Mouse (Mus musculus): ENCODE data around the gene Limk1. TPM values are rescaled to one million over a fixed set of nuclear protein-coding genes. Genes with fewer than 3 reads are reported as not detected.
A peak's percentile ranks its signal among the peaks of the same experiment; 100 is the strongest.

Limk1 gene
- total and polyA plus RNA-seq, 3 experiments: 7.2 to 27.7 (median 10.8) TPM

DNA sequence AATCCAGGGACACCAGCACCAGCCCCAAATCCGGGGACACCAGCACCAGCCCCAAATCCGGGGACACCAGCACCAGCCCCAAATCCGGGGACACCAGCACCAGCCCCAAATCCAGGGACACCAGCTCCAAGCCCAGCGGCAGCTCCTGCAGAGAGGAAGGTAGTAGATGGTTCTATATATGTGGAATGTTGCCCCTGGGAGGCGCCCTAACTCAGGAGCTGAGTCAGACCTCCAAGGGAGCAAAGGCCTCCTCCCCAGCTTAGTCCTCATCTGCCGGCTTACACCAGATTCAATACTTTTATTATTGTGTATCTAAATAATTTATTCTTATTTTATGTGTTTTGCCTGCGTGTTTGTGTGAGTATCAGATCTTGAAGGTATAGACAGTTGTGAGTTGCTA lies 22.7 kb upstream of the Limk1 start:
- in situ Hi-C loops (cut with MboI; ENCODE audit: low pct_ligation_motif_present, low pct_unique_long_range_greater_than_20kb, low sequenced_read_pairs) (no loop called here), dilution Hi-C loops (cut with MboI; ENCODE audit: extremely low pct_ligation_motif_present, extremely low pct_unique_long_range_greater_than_20kb, low sequenced_read_pairs) (no loop called here)
- H3K27ac ChIP-seq (ENCODE audit: insufficient read depth, low read depth): no peak overlapping the region

DNA sequence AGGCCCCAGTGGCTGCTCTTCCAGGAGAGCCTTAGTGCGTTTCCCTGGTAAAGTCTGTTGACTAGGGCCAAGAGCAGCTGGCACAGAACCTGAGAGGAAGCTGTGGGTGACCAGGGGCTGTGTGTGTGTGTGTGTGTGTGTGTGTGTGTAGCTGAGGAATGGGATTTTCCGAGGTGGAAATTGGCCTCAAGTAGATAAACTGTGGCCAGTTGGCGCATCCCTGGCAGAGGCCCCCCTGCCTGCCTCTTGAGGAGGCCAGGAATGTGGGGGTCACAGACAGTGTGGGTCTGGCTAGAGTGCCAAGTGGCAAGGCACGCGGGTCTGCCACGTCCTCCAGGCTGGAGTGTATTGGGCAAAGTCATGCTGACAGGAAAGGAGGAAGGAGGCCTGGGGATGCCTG lies 20.9 kb upstream of the Limk1 start:
- Histone ChIP-seq H3K4me3 (replicated peaks in 1 of 3; ENCODE audit: low read depth in 2 of 3, low read length in 2 of 3, poor library complexity in 1 of 3) (no peak overlapping the region), H3K9ac (ENCODE audit: insufficient read depth, low read depth) (no peak overlapping the region), H3K27ac (ENCODE audit: insufficient read depth, low read depth) (no peak overlapping the region), H3K36me3 (replicated peaks in 1 of 2; ENCODE audit: control insufficient read depth in 1 of 2, insufficient read depth in 1 of 2, low read length in 1 of 2) (no peaks in the 10 kb centered on the region), H3K4me1 (ENCODE audit: control insufficient read depth in 1 of 2, insufficient read depth in 2 of 2) (peaks cover 0 to 4% of the 10 kb centered on the region in 2 experiments; a peak in 2 of 4 replicates), H3K9me3 (replicated peaks; ENCODE audit: low read length) (no peaks in the 10 kb centered on the region), H3K4me2 (ENCODE audit: insufficient read depth, low read depth, poor library complexity, severe bottlenecking) (no peak overlapping the region), H3K79me2 (replicated peaks; ENCODE audit: control insufficient read depth, extremely low read depth, insufficient read depth, poor library complexity, severe bottlenecking) (no peaks in the 10 kb centered on the region), H3K27me3 (replicated peaks) (peaks cover 58% of the 10 kb centered on the region)
- dilution Hi-C loops (cut with MboI; ENCODE audit: extremely low pct_ligation_motif_present, extremely low pct_unique_long_range_greater_than_20kb, low sequenced_read_pairs): no loop called here
- TF ChIP-seq JUND (conservative IDR thresholded peaks at IDR 0.05; ENCODE audit: low read depth, low read length) (no peak), USF2 (conservative IDR thresholded peaks at IDR 0.05; ENCODE audit: low read depth, low read length) (no peak), KAT2A (IDR thresholded peaks at IDR 0.05; ENCODE audit: insufficient replicate concordance, low read length) (no peak)
- no peak for DNase-seq (ENCODE audit: extremely low read depth)
- in situ Hi-C loops (cut with MboI; ENCODE audit: low pct_ligation_motif_present, low pct_unique_long_range_greater_than_20kb, low sequenced_read_pairs): loop anchor here (5.0 kb wide), 1 partner anchor 212 kb away; no protein-coding TSS in a partner anchor

More for the DNA sequence above, 22.7 kb upstream of the Limk1 start:
- Histone ChIP-seq H3K9ac (ENCODE audit: insufficient read depth, low read depth) (no peak overlapping the region), H3K4me1 (ENCODE audit: control insufficient read depth in 1 of 2, insufficient read depth in 2 of 2) (peaks cover 0 to 9% of the 10 kb centered on the region in 2 experiments; a peak in 2 of 4 replicates), H3K4me2 (ENCODE audit: insufficient read depth, low read depth, poor library complexity, severe bottlenecking) (no peak overlapping the region), H3K36me3 (replicated peaks in 1 of 2; ENCODE audit: control insufficient read depth in 1 of 2, insufficient read depth in 1 of 2, low read length in 1 of 2) (no peaks in the 10 kb centered on the region), H3K4me3 (replicated peaks in 1 of 3; ENCODE audit: low read depth in 2 of 3, low read length in 2 of 3, poor library complexity in 1 of 3) (no peak overlapping the region), H3K9me3 (replicated peaks; ENCODE audit: low read length) (peaks cover 11% of the 10 kb centered on the region), H3K27me3 (replicated peaks) (peaks cover 64% of the 10 kb centered on the region), H3K79me2 (replicated peaks; ENCODE audit: control insufficient read depth, extremely low read depth, insufficient read depth, poor library complexity, severe bottlenecking) (no peaks in the 10 kb centered on the region)
- no peak for DNase-seq (ENCODE audit: extremely low read depth)
- TF ChIP-seq RAD21 (IDR thresholded peaks at IDR 0.05; ENCODE audit: low read depth, low read length) (peak; percentile 10), ZNF384 (IDR thresholded peaks at IDR 0.05; ENCODE audit: low read depth, low read length) (no peak)

DNA sequence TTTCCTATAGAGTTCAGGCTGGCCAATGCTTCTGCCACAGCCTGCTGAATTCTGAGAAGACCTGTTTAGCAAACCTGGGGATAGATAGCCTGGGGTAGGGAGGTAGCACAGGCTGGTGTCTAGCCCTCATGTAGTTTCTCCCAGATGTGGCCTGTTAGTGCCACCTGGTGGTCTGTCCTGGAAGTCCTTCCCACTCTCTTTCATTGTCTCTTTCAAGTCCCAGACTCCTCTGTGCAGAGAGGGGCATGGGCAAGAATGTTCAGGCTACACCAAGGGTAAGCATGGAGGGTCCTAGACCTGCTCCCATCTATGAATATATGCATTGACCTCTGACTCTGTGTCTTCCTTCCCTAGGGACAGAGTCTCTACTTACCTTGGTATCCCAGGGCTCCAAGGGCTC lies 15.8 kb upstream of the Limk1 start:
- H3K4me1 ChIP-seq (ENCODE audit: control insufficient read depth in 1 of 2, insufficient read depth in 2 of 2): peaks cover 0 to 6% of the 10 kb centered on the region in 2 experiments; a peak in 1 of 4 replicates
- dilution Hi-C loops (cut with MboI; ENCODE audit: extremely low pct_ligation_motif_present, extremely low pct_unique_long_range_greater_than_20kb, low sequenced_read_pairs): no loop called here
- H3K79me2 ChIP-seq (replicated peaks; ENCODE audit: control insufficient read depth, extremely low read depth, insufficient read depth, poor library complexity, severe bottlenecking): no peaks in the 10 kb centered on the region
- no peak overlapping the region for H3K27ac ChIP-seq (ENCODE audit: insufficient read depth, low read depth)
- no peak overlapping the region for H3K9ac ChIP-seq (ENCODE audit: insufficient read depth, low read depth)
- in situ Hi-C loops (cut with MboI; ENCODE audit: low pct_ligation_motif_present, low pct_unique_long_range_greater_than_20kb, low sequenced_read_pairs): no loop called here
- H3K9me3 ChIP-seq (replicated peaks; ENCODE audit: low read length): peaks cover 11% of the 10 kb centered on the region
- H3K4me3 ChIP-seq (replicated peaks in 1 of 3; ENCODE audit: low read depth in 2 of 3, low read length in 2 of 3, poor library complexity in 1 of 3): no peak overlapping the region
- peak; percentile 77 for DNase-seq (ENCODE audit: extremely low read depth)
- peaks cover 36% of the 10 kb centered on the region for H3K27me3 ChIP-seq (replicated peaks)
- no peak overlapping the region for H3K4me2 ChIP-seq (ENCODE audit: insufficient read depth, low read depth, poor library complexity, severe bottlenecking)
- H3K36me3 ChIP-seq (replicated peaks in 1 of 2; ENCODE audit: control insufficient read depth in 1 of 2, insufficient read depth in 1 of 2, low read length in 1 of 2): no peaks in the 10 kb centered on the region
- TF ChIP-seq RAD21 (IDR thresholded peaks at IDR 0.05; ENCODE audit: low read depth, low read length): peak; percentile 95
- TF ChIP-seq UBTF (IDR thresholded peaks at IDR 0.05; ENCODE audit: low read depth, low read length): no peak
- no peak for TF ChIP-seq BHLHE40 (IDR thresholded peaks at IDR 0.05; ENCODE audit: low read depth, low read length)
- no peak for TF ChIP-seq MEF2A (IDR thresholded peaks at IDR 0.05; ENCODE audit: borderline replicate concordance, low read depth, low read length)
- TF ChIP-seq E2F4 (IDR thresholded peaks at IDR 0.05; ENCODE audit: insufficient replicate concordance, low read depth, low read length): no peak
- TF ChIP-seq USF2 (conservative IDR thresholded peaks at IDR 0.05; ENCODE audit: low read depth, low read length): no peak
- TF ChIP-seq JUN (IDR thresholded peaks at IDR 0.05; ENCODE audit: insufficient read depth, low read depth, low read length): no peak
- no peak for TF ChIP-seq ETS1 (conservative IDR thresholded peaks at IDR 0.05; ENCODE audit: low read depth, low read length)
- TF ChIP-seq NRF1 (IDR thresholded peaks at IDR 0.05; ENCODE audit: low read depth, low read length): no peak
- TF ChIP-seq POLR2AphosphoS2 (IDR thresholded peaks at IDR 0.05; ENCODE audit: low read depth, low read length): no peak
- no peak for TF ChIP-seq SIN3A (IDR thresholded peaks at IDR 0.05; ENCODE audit: low read length)
- no peak for TF ChIP-seq CHD1 (IDR thresholded peaks at IDR 0.05; ENCODE audit: low read depth, low read length)
- TF ChIP-seq USF1 (IDR thresholded peaks at IDR 0.05; ENCODE audit: low read depth, low read length): no peak
- TF ChIP-seq ZC3H11A (IDR thresholded peaks at IDR 0.05; ENCODE audit: low read depth, low read length): peak; percentile 69
- no peak for TF ChIP-seq MXI1 (IDR thresholded peaks at IDR 0.05; ENCODE audit: low read depth, low read length)
- TF ChIP-seq CHD2 (IDR thresholded peaks at IDR 0.05; ENCODE audit: low read length): no peak
- no peak for TF ChIP-seq ZMIZ1 (IDR thresholded peaks at IDR 0.05; ENCODE audit: low read depth, low read length)
- no peak for TF ChIP-seq MAX (IDR thresholded peaks at IDR 0.05; ENCODE audit: low read length)
- no peak for TF ChIP-seq TCF12 (IDR thresholded peaks at IDR 0.05; ENCODE audit: low read depth, low read length)
- no peak for TF ChIP-seq GABPA (IDR thresholded peaks at IDR 0.05; ENCODE audit: insufficient replicate concordance, low read depth, low read length)
- no peak for TF ChIP-seq PAX5 (IDR thresholded peaks at IDR 0.05; ENCODE audit: low read length)
- TF ChIP-seq HCFC1 (IDR thresholded peaks at IDR 0.05; ENCODE audit: low read depth, low read length): no peak
- TF ChIP-seq SMC3 (IDR thresholded peaks at IDR 0.05; ENCODE audit: low read depth, low read length): peak; percentile 94

Data from CH12.LX (cell line).